Mouse (Mus musculus): ENCODE data around the gene Brd2. TPM values are rescaled to one million over a fixed set of nuclear protein-coding genes. Genes with fewer than 3 reads are reported as not detected.
A peak's percentile ranks its signal among the peaks of the same experiment; 100 is the strongest.

Gene Brd2
- polyA plus RNA-seq, 1 experiment from 2014 or later, result 126 TPM

DNA sequence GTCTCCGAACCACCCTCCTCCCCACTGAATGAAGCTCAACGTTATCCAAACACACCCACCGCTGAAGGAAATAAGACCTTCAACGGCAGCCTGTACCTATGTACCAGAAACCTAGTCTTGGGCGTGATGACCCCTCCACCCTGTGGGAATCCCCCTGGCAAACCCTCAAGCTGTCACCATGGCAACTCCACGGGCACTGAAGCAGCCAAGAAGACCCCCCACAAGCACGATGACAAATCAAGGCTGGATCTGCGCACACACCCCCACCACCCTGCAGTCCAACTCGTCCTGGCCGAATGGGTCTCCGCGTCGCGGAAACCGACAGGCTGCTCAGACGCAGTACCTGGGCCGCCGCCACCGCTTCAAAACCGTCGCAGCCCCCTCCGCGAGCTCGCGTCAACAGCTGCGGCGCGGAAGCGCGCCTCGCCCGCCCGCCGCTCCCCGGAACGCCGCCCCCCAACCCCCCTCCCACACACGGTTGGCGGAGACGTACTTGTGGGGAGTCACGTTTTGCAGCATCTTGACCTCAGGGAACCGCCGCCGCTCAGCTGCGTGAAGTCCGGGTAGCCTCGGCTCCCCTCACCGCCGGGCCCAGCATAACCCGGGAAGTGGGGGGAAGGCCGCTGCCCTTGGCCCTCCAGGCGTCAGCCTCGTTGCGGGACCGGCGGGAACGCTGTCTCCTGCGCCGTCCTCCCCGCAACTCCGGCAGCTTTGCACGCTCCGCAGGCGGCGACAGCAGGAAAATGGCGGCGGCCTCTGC, 4.1 kb downstream of the Brd2 start:
- peak overlapping the region; percentile 99 for H3K27ac ChIP-seq (replicated peaks)
- peak; percentile 62 for DNase-seq (ENCODE audit: low spot score)
- H3K4me3 ChIP-seq, result peak overlapping the region; percentile 99
- H3K27me3 ChIP-seq (ENCODE audit: low read depth, poor library complexity, severe bottlenecking), result no peaks in the 10 kb centered on the region
- peaks cover 60% of the 10 kb centered on the region for H3K36me3 ChIP-seq
- WGBS, result under 1% methylated on average over 67 of the region's 67 CpGs
- H3K9me3 ChIP-seq (replicated peaks), result no peaks in the 10 kb centered on the region
- peaks cover 40% of the 10 kb centered on the region for H3K4me1 ChIP-seq

DNA sequence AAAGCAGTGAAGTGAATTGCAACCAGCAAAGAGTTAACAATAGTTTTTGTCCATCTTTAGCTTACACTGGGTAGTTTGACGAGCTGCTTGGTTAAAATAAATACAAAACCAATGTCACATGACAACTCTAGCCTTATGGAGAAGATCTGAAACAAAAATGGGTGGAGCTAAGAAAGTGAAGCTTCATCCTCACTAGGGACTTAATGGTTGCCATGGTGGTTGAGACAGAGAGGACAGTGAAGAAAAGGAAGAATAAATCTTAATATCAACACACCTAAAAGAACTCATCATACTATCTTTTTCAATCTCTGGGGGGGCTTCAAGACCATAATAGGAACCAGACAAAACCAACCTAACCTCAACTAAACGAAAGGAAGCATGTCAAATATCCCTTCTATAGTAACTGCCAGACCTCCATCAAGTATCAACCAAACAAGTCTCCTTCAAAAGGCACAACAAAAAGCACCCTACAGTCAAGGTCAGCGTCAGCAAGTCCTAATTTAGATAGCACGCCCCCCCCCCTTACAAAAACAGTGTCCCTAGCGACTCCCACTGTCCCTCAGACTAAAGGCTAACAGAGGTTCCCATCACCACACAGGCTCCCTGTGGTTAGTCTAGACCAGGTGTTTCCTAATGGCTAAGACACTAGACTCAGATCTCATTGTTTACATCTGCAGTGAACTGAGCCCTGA, 4.9 kb downstream of the Brd2 start:
- Histone ChIP-seq H3K27ac (replicated peaks) (peak overlapping the region; percentile 99), H3K4me3 (peak overlapping the region; percentile 99), H3K4me1 (peaks cover 33% of the 10 kb centered on the region), H3K36me3 (peaks cover 68% of the 10 kb centered on the region), H3K9me3 (replicated peaks) (no peaks in the 10 kb centered on the region), H3K27me3 (ENCODE audit: low read depth, poor library complexity, severe bottlenecking) (no peaks in the 10 kb centered on the region)
- WGBS, result 2% methylated on average over 5 of the region's 5 CpGs
- DNase-seq (ENCODE audit: low spot score), result no peak

DNA sequence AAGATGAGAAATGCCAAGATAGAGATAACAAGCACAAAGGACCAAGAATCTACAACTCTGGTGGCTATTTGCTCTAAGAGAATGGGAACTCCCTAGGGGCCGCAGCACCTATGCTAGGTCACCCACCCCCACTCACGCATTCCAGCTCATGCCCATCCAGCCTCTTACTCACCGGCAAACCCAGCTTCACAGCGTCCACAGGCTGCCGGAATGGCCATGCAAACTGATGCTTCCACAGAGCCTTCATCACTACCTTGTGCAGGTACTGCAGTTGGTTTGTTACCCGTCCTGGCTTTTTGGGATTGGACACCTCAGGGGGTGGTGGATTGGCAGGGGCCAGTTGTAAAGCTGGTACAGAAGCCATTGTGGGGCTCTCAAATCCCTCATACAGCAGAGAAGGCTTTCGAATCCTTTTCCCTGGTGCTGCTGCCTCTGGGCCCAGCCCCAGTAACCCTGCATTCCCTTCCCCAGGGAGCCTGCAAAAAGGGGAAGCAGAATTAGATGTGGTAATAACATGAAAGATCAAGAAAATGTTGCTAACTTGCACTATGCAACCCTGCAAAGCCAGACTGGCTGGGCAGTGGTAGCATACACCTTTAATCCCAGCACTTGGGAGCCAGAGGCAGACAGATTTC, 5.6 kb downstream of the Brd2 start:
- no peak overlapping the region for H3K27ac ChIP-seq (replicated peaks)
- WGBS, result 52% methylated on average over 7 of the region's 7 CpGs

DNA sequence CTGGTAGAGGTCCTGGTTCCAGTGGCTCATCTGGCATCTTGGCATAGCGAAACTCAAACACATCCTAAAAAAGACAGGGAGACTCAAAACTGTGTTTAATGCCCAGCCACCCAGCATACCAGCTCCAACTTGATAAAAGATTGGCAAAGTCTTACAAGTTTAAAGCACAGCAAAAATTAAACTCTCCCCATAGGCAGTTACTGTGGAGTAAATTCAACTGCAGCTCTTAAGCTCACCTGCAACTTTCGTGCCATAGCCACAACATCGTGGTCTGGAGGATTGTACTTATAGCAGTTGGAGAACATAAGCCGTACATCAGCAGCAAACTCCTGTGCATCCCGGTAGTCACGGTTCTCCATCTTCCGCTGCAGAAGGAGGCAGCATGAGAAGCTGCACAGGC, 8.3 kb downstream of the Brd2 start:
- WGBS, result 95% methylated on average over 7 of the region's 7 CpGs
- DNase-seq (ENCODE audit: low spot score), result no peak
- peaks cover 100% of the 10 kb centered on the region for H3K36me3 ChIP-seq

More for the DNA sequence above, 5.6 kb downstream of the Brd2 start:
- no peaks in the 10 kb centered on the region for H3K9me3 ChIP-seq (replicated peaks)
- peak overlapping the region; percentile 99 for H3K4me3 ChIP-seq
- DNase-seq (ENCODE audit: low spot score), result no peak
- H3K27me3 ChIP-seq (ENCODE audit: low read depth, poor library complexity, severe bottlenecking), result no peaks in the 10 kb centered on the region
- peaks cover 30% of the 10 kb centered on the region for H3K4me1 ChIP-seq
- peaks cover 75% of the 10 kb centered on the region for H3K36me3 ChIP-seq

DNA sequence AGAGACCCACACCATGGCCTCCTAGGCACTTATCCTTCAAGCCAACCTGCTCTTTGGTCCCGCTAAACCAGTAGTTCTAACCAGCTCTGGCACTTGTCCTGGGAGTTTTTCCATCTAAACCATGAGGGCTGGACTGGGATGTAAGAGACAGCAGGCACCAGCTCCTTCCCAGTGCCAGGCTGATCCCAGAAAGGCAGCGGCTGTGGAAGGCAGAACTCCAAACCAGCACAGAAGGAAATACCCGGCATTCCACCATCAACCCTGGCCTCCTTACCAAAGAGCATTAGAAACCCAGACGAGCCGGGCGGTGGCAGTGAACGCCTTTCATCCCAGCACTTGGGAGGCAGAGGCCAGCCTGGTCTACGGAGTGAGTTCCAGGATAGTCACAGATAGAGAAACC, 12.1 kb downstream of the Brd2 start:
- DNase-seq (ENCODE audit: low spot score), result no peak

More for the DNA sequence above, 8.3 kb downstream of the Brd2 start:
- Histone ChIP-seq H3K9me3 (replicated peaks) (no peaks in the 10 kb centered on the region), H3K27me3 (ENCODE audit: low read depth, poor library complexity, severe bottlenecking) (no peaks in the 10 kb centered on the region), H3K4me3 (peak overlapping the region; percentile 16; the same call in 1 of the 2 replicates), H3K27ac (replicated peaks) (no peak overlapping the region), H3K4me1 (peaks cover 34% of the 10 kb centered on the region)

DNA sequence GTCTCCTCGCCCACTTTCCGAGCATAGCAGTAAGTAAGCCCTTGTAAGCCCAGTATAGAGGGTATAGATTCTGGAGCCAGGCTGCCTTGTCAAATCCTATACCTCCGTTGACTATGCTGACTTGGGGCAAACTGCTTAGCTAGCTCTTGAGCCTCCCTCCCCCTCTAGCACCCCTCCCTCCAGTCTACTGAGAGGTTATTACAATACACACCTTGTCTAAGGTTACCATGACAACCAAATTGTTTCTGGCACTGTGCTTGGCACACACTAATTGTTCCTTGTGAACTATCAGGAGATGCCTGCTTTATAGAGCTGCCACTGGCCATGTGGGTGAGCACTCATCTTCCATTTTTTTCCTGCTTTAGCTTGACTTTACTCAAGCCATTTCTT, 12.6 kb downstream of the Brd2 start:
- Histone ChIP-seq H3K9me3 (replicated peaks) (no peaks in the 10 kb centered on the region), H3K36me3 (peaks cover 71% of the 10 kb centered on the region), H3K27me3 (ENCODE audit: low read depth, poor library complexity, severe bottlenecking) (no peaks in the 10 kb centered on the region), H3K4me3 (no peak overlapping the region), H3K4me1 (peaks cover 5% of the 10 kb centered on the region), H3K27ac (replicated peaks) (no peak overlapping the region)
- WGBS, result 80% methylated on average over 3 of the region's 3 CpGs
- no peak for DNase-seq (ENCODE audit: low spot score)

More for the DNA sequence above, 12.1 kb downstream of the Brd2 start:
- Histone ChIP-seq H3K36me3 (peaks cover 76% of the 10 kb centered on the region), H3K4me3 (no peak overlapping the region), H3K4me1 (peaks cover 10% of the 10 kb centered on the region), H3K27ac (replicated peaks) (no peak overlapping the region), H3K9me3 (replicated peaks) (no peaks in the 10 kb centered on the region), H3K27me3 (ENCODE audit: low read depth, poor library complexity, severe bottlenecking) (no peaks in the 10 kb centered on the region)
- WGBS, result 68% methylated on average over 8 of the region's 8 CpGs

DNA sequence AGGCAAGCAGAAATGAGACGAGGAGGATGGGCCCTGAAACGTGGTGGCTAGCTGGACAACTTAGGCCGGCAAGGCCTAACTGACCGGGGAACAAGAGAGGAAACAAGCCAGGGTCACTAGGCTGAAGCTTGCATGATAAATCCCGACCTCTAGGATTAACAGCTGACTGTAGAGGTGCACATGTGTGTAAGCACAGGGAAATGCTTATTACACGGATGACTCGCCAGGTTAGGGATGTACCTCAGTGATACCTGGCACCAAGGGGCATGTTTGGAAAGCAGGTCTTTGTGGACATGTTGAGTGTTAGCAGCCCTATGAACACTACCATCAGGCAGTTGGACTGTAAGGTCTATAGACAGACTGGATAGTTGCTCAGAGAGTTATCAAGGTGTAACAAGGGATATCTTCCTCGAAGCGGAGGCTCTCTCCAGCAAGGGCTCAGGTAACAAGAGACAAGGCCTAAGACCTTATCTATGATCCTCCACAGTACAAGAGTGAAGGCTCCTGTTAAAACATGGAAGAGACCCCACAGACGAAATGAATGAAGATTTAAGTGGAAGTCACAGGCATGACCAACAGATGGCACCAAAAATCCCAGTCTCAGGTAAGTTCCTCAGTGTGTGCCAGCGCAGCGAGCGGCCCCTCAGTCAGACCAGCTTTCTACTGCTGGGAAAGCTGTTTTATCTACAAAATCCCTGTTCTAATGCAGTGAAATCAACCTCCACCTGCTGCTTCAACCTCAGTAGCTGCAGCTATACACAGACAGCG, 13.2 kb downstream of the Brd2 start:
- H3K4me3 ChIP-seq, result no peak overlapping the region
- peaks cover 65% of the 10 kb centered on the region for H3K36me3 ChIP-seq
- DNase-seq (ENCODE audit: low spot score), result no peak
- no peak overlapping the region for H3K27ac ChIP-seq (replicated peaks)
- no peaks in the 10 kb centered on the region for H3K27me3 ChIP-seq (ENCODE audit: low read depth, poor library complexity, severe bottlenecking)
- WGBS, result 84% methylated on average over 14 of the region's 14 CpGs
- no peaks in the 10 kb centered on the region for H3K9me3 ChIP-seq (replicated peaks)
- peaks cover 3% of the 10 kb centered on the region; the same call in 1 of the 2 replicates for H3K4me1 ChIP-seq

DNA sequence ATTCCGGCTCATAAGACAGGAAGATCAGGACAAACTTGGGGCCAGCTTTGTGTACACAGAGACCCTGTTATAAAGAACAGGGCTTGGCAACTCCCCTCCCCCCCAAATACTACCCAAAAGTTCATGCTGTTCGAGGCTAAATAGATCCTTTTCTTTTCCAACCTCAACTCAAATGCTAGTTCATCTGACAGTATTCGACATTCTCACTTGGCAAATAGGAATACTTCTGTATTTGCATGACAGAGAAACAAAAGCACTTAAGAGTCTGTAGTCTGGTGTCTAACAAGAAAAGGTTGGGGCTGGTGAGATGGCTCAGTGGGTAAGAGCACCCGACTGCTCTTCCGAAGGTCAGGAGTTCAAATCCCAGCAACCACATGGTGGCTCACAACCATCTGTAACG, 14.0 kb downstream of the Brd2 start:
- peaks cover 57% of the 10 kb centered on the region for H3K36me3 ChIP-seq
- DNase-seq (ENCODE audit: low spot score), result no peak

DNA sequence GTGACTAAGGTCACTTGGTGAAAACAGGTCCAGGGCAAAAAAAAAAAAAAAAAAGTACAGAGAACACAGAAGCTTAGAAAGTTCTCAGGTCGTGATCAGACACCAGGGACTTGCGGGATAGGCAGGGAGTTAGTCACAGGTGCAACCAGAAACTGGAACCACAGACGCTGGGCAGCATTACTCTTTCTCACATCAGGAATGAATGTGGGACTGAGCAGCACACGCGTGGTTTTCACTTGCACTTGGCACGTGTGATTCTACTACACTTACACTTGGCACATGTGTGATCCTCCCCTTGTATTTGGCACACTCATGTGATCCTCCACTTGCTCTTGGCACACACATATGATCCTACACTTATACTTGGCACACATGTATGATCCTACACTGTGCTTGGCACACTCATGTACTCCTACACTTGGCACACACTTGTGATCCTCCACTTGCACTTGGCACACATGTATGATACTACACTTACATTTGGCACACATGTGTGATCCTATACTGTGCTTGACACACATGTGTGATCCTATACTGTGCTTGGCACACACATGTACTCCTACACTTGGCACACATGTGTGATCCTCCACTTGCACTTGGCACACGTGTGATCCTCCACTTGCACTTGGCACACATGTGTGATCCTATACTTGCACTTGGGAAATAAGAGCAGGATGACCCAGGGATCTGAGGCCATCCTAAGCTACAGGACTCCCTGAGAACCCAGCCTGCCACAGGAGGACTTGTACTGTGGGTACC, 15.1 kb downstream of the Brd2 start:
- WGBS, result 85% methylated on average over 7 of the region's 7 CpGs

More for the DNA sequence above, 14.0 kb downstream of the Brd2 start:
- no peaks in the 10 kb centered on the region for H3K9me3 ChIP-seq (replicated peaks)
- no peaks in the 10 kb centered on the region for H3K27me3 ChIP-seq (ENCODE audit: low read depth, poor library complexity, severe bottlenecking)
- H3K27ac ChIP-seq (replicated peaks), result no peak overlapping the region
- peaks cover 3% of the 10 kb centered on the region; the same call in 1 of the 2 replicates for H3K4me1 ChIP-seq
- WGBS, result 87% methylated on average over 5 of the region's 6 CpGs
- no peak overlapping the region for H3K4me3 ChIP-seq

DNA sequence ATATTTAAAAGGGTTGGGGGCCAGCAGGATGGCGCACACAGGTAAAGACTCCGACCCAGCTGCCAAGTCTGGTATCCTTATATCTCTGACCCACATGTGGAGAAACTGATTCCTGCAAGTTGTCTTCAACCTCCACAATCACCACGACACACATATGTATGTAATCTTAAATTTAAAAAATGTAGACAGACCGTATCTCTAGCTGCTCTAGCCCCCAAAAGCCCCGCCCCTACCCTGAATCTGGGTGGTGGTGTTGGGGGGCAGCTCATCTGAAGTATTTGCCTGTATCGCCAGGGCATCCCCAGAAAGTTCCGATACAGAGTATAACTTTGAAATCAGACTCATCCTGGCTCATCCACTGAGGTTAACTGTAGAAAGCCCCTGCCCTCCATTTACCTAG, 15.9 kb downstream of the Brd2 start:
- no peak for DNase-seq (ENCODE audit: low spot score)
- Histone ChIP-seq H3K9me3 (replicated peaks) (no peaks in the 10 kb centered on the region), H3K4me1 (peaks cover 6% of the 10 kb centered on the region; the same call in 1 of the 2 replicates), H3K27me3 (ENCODE audit: low read depth, poor library complexity, severe bottlenecking) (no peaks in the 10 kb centered on the region), H3K36me3 (peaks cover 38% of the 10 kb centered on the region), H3K4me3 (no peak overlapping the region), H3K27ac (replicated peaks) (no peak overlapping the region)
- WGBS, result 88% methylated on average over 7 of the region's 7 CpGs

More for the DNA sequence above, 15.1 kb downstream of the Brd2 start:
- Histone ChIP-seq H3K27ac (replicated peaks) (no peak overlapping the region), H3K36me3 (peaks cover 46% of the 10 kb centered on the region), H3K9me3 (replicated peaks) (no peaks in the 10 kb centered on the region), H3K27me3 (ENCODE audit: low read depth, poor library complexity, severe bottlenecking) (no peaks in the 10 kb centered on the region), H3K4me3 (no peak overlapping the region), H3K4me1 (peaks cover 3% of the 10 kb centered on the region; the same call in 1 of the 2 replicates)
- no peak for DNase-seq (ENCODE audit: low spot score)

DNA sequence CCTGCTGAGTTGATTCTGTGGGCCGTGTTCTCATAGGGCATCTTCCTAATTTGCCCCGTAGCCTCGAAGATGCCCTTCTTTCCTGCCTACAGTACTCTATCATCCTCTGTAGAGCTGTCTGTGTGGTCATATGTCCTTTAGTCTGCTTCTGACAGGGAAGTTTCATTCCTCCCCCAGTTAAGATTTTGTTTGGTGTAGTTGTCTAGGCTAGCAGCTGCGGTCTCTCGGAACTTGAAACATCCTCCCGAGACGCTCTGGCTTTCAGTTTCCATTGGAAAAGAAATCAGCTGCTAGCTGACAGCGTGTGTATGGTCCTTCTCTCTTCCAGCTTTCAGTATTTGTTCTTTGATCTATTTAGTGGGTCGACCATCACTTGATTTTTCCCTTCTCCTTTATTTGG, 17.6 kb downstream of the Brd2 start:
- no peak overlapping the region for H3K27ac ChIP-seq (replicated peaks)
- 87% methylated on average over 9 of the region's 9 CpGs for WGBS
- peaks cover 7% of the 10 kb centered on the region; the same call in 1 of the 2 replicates for H3K4me1 ChIP-seq
- peaks cover 21% of the 10 kb centered on the region for H3K36me3 ChIP-seq
- peaks cover 12% of the 10 kb centered on the region for H3K27me3 ChIP-seq (ENCODE audit: low read depth, poor library complexity, severe bottlenecking)
- no peaks in the 10 kb centered on the region for H3K9me3 ChIP-seq (replicated peaks)
- H3K4me3 ChIP-seq, result no peak overlapping the region
- no peak for DNase-seq (ENCODE audit: low spot score)

All from midbrain, embryonic 10.5 days (tissue).